10 mouse cellular contexts compared by ENCODE assay signal in genomic region chr13:51964921-51965320, GRCm38 (mm10).
DNase-seq lines count a peak whose midpoint lies in the region; ATAC-seq and TF ChIP-seq lines count a peak whose summit lies in the region.
"Had no signal": no experiment of that assay in that cellular context is flagged by ENCODE, and none has a peak within 500 bp of the region (broad histone marks: within the 10 kb centered on the region; RNA-seq: fewer than 3 reads in every experiment).

No protein-coding gene starts in this region.

- no peak overlapping the region for H3K4me3 ChIP-seq in hindbrain, embryonic 10.5 days
- no peak overlapping the region for H3K4me3 ChIP-seq in hindbrain, embryonic 11.5 days (ENCODE audit: low read depth, low read length)
- no peak overlapping the region for H3K4me3 ChIP-seq in lung, postnatal 0 days (ENCODE audit: low read depth, low read length)
- no peak overlapping the region for H3K4me3 ChIP-seq in embryonic facial prominence, embryonic 15.5 days (replicated peaks)
- H3K4me3 ChIP-seq in stomach, embryonic 16.5 days (replicated peaks; ENCODE audit: low read length) = no peak overlapping the region

- H3K36me3 ChIP-seq in hindbrain, embryonic 10.5 days = no peaks in the 10 kb centered on the region
- no peaks in the 10 kb centered on the region for H3K36me3 ChIP-seq in hindbrain, embryonic 11.5 days (ENCODE audit: control insufficient read depth, insufficient read depth, low read length)
- no peaks in the 10 kb centered on the region for H3K36me3 ChIP-seq in lung, postnatal 0 days (ENCODE audit: insufficient read depth, low read length)
- H3K36me3 ChIP-seq in embryonic facial prominence, embryonic 15.5 days = no peaks in the 10 kb centered on the region
- H3K36me3 ChIP-seq in stomach, embryonic 16.5 days (ENCODE audit: control insufficient read depth, insufficient read depth, low read length) = no peaks in the 10 kb centered on the region

- TF ChIP-seq CTCF in lung, postnatal 0 days (IDR thresholded peaks at IDR 0.05) = no peak

- H3K27ac ChIP-seq in hindbrain, embryonic 10.5 days = peak overlapping the region; percentile 74
- H3K27ac ChIP-seq in hindbrain, embryonic 11.5 days (ENCODE audit: low read depth, low read length) = no peak overlapping the region
- peak overlapping the region; percentile 80 for H3K27ac ChIP-seq in lung, postnatal 0 days (ENCODE audit: low read length)
- peak overlapping the region; percentile 73 for H3K27ac ChIP-seq in embryonic facial prominence, embryonic 15.5 days (replicated peaks)
- peak overlapping the region; percentile 81 for H3K27ac ChIP-seq in stomach, embryonic 16.5 days (ENCODE audit: low read length)

- no peaks in the 10 kb centered on the region for H3K9me3 ChIP-seq in hindbrain, embryonic 10.5 days
- H3K9me3 ChIP-seq in hindbrain, embryonic 11.5 days (ENCODE audit: control insufficient read depth, low read length) = no peaks in the 10 kb centered on the region
- H3K9me3 ChIP-seq in lung, postnatal 0 days (ENCODE audit: low read length) = no peaks in the 10 kb centered on the region
- H3K9me3 ChIP-seq in embryonic facial prominence, embryonic 15.5 days (replicated peaks) = no peaks in the 10 kb centered on the region
- H3K9me3 ChIP-seq in stomach, embryonic 16.5 days (replicated peaks; ENCODE audit: control insufficient read depth, low read length) = no peaks in the 10 kb centered on the region

- peaks cover 36% of the 10 kb centered on the region for H3K4me1 ChIP-seq in hindbrain, embryonic 10.5 days (replicated peaks)
- H3K4me1 ChIP-seq in hindbrain, embryonic 11.5 days (replicated peaks; ENCODE audit: control insufficient read depth, insufficient read depth, low read length) = peaks cover 4% of the 10 kb centered on the region; the same call in 1 of the 2 replicates
- H3K4me1 ChIP-seq in lung, postnatal 0 days (ENCODE audit: insufficient read depth, low read depth, low read length) = peaks cover 20% of the 10 kb centered on the region
- peaks cover 45% of the 10 kb centered on the region for H3K4me1 ChIP-seq in embryonic facial prominence, embryonic 15.5 days
- H3K4me1 ChIP-seq in stomach, embryonic 16.5 days (ENCODE audit: control insufficient read depth, insufficient read depth, low read length) = peaks cover 46% of the 10 kb centered on the region

- no peak for ATAC-seq in hindbrain, embryonic 11.5 days (ENCODE audit: low FRiP score)
- no peak for ATAC-seq in lung, postnatal 0 days
- ATAC-seq in embryonic facial prominence, embryonic 15.5 days (ENCODE audit: insufficient number of reproducible peaks, low FRiP score, low TSS enrichment, low read depth) = no peak
- ATAC-seq in stomach, embryonic 16.5 days (ENCODE audit: insufficient read depth, low FRiP score) = no peak
- ATAC-seq: forebrain, embryonic 14.5 days had no signal

- no peak overlapping the region for H3K4me2 ChIP-seq in hindbrain, embryonic 11.5 days (replicated peaks; ENCODE audit: low read depth, low read length)
- H3K4me2 ChIP-seq in lung, postnatal 0 days (replicated peaks; ENCODE audit: low read depth, low read length) = no peak overlapping the region; the same call in 1 of the 2 replicates
- H3K4me2 ChIP-seq in embryonic facial prominence, embryonic 15.5 days (replicated peaks) = no peak overlapping the region
- H3K4me2 ChIP-seq in stomach, embryonic 16.5 days (ENCODE audit: low read depth, low read length) = no peak overlapping the region
- H3K4me2 ChIP-seq: liver, embryonic 11.5 days had no signal

- no peak overlapping the region for H3K9ac ChIP-seq in hindbrain, embryonic 11.5 days (ENCODE audit: low read depth, low read length)
- no peak overlapping the region for H3K9ac ChIP-seq in lung, postnatal 0 days (replicated peaks; ENCODE audit: low read depth)
- H3K9ac ChIP-seq in embryonic facial prominence, embryonic 15.5 days = no peak overlapping the region
- peak overlapping the region; percentile 11; the same call in 1 of the 2 replicates for H3K9ac ChIP-seq in stomach, embryonic 16.5 days (ENCODE audit: low read length)

- WGBS in hindbrain, embryonic 10.5 days = 67% methylated on average over 2 of the region's 2 CpGs
- WGBS in hindbrain, embryonic 11.5 days = 59% methylated on average over 2 of the region's 2 CpGs
- WGBS in lung, postnatal 0 days = 43% methylated on average over 2 of the region's 2 CpGs
- 62% methylated on average over 2 of the region's 2 CpGs for WGBS in embryonic facial prominence, embryonic 15.5 days
- WGBS in stomach, embryonic 16.5 days = 62% methylated on average over 2 of the region's 2 CpGs

- H3K27me3 ChIP-seq in hindbrain, embryonic 10.5 days (ENCODE audit: insufficient read depth, poor library complexity, severe bottlenecking) = 0 out of 2 replicates have a peak, but pooled peaks cover 6% of the 10 kb centered on the region
- H3K27me3 ChIP-seq in hindbrain, embryonic 11.5 days (ENCODE audit: control insufficient read depth, insufficient read depth, low read length) = no peaks in the 10 kb centered on the region
- H3K27me3 ChIP-seq in lung, postnatal 0 days (replicated peaks; ENCODE audit: insufficient read depth, low read length) = no peaks in the 10 kb centered on the region
- no peaks in the 10 kb centered on the region for H3K27me3 ChIP-seq in embryonic facial prominence, embryonic 15.5 days
- H3K27me3 ChIP-seq in stomach, embryonic 16.5 days (ENCODE audit: control insufficient read depth, insufficient read depth, low read length) = no peaks in the 10 kb centered on the region

- DNase-seq in hindbrain, embryonic 10.5 days (ENCODE audit: low spot score) = no peak
- no peak for DNase-seq in hindbrain, embryonic 11.5 days (ENCODE audit: low spot score)
- DNase-seq in lung, postnatal 0 days (ENCODE audit: low spot score) = peak; percentile 24
- no peak for DNase-seq in lung, postnatal 25 days (ENCODE audit: low spot score)
- DNase-seq in gastrocnemius, adult 8-10 months (ENCODE audit: low spot score in 2 of 2) = no peak
- DNase-seq: layer of hippocampus, postnatal 36 days had no signal

- no peak for TF ChIP-seq EP300 in lung, postnatal 0 days (IDR thresholded peaks at IDR 0.05)
